Mouse (Mus musculus): Measurements from ENCODE around the gene Scarb1.

Gene Scarb1

DNA sequence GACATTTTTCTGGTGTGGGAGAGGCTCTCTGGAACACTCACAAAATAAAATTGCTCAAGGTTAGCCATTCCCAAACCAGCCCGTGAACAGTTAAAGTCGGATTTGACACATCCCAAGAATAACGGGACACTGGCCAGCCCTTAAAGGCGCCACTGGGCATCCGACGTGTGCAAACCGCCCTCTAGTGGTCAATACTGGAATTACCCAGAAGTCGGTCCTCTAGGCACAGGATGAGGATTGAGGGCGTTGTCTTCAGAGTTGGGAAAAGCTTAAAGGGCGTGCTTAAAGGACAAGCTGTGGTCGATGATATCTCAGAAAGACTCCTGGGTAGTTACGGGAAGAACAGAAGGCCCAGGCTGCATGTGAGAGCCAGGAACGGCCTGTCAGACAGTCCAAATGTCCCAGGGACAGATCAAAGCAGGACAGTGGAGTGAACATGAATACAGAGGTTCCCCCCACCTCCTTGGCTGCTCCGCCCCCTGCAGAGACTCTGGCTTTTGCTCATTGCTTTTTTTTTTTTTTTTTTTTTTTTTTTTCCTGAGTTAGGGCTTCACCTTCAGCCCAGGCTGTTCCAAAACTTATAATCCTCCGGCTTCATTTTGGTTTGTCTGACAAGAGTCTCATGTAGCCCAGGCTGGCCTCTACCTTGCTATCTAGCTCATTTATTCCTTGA lies 69.2 kb downstream of the Scarb1 start:
- peak; percentile 78 to 90 for DNase-seq (ENCODE audit: low spot score in 2 of 2)

DNA sequence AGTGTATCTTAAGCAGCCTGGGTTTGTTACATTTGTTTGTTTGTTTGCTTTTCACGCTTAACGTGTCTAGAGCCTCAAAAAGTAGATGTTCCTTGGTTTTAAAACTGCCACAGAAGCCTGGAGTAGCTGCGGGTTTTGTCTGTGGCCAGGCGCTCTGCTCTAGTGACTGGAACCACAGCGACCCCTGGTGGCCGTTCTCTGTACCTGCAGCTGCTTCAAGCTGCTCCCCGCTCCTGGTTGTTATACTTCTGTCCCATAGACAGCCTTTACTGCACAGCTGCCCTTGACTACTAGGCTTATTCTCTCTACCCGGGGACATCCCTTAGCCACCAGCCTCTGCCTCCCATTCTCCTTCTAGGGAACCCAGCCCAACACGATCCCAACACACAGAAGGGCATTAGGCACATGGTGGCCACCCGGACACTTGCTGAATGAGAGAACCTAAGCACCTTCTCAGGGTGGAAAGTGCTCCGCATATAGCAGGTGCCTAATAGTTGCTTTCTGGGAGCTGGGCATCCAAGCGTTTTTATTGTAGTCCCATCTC lies 70.2 kb downstream of the Scarb1 start:
- peak in 1 of 2 experiments; percentile 51 for DNase-seq (ENCODE audit: low spot score in 2 of 2)

- no peak for DNase-seq (ENCODE audit: low spot score in 2 of 2)
Observed at GRCm38 (mm10) chr5:125269836-125270235, 71.1 kb downstream of the Scarb1 start.

GRCm38 (mm10) chr5:125269399-125269798 lies 71.5 kb downstream of the Scarb1 start:
- DNase-seq (ENCODE audit: low spot score in 2 of 2): no peak

GRCm38 (mm10) chr5:125268033-125268765 lies 72.7 kb downstream of the Scarb1 start:
- peak; percentile 56 to 86 for DNase-seq (ENCODE audit: low spot score in 2 of 2)

DNA sequence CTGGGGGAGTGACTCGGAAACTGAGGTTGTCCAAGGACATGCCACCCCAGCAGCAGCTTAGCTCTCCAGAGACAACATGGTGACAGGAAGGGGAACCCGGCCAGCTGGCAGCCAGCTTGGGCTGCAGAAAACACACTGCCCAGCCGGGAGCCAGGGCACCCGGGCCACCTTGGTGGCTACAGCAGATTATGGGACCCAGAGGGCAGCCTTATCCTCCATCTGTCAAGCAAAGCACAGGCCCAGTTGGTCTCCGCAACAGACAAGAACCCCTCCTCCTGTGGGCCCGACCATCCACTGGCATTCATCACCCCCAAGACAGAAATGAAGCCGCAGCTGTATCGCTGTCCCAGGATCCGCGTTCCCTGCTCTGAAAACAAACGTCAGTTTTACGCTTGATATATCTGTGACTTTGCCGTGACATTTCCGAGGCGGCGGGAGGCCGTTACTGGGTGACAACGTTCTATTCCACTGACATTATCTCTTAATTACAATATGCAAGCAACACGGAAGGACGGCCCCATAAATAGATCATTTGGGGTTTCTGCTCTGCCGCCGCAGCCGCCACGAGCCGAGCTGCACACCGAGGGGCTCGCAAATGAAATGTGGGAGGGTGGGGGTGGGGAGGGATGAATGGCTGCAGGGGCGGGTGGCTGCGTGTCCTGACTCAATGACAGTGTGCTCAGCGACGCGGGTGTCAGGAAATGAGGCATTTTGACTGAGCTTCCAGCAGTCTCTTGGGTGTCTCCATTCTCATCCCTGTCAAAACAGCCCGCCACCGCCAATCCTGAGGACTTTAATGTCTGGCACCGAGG lies 73.5 kb downstream of the Scarb1 start:
- DNase-seq (ENCODE audit: low spot score in 2 of 2): peak in 1 of 2 experiments; percentile 43

- DNase-seq (ENCODE audit: low spot score in 2 of 2): no peak
Observed at GRCm38 (mm10) chr5:125266128-125266527, 74.8 kb downstream of the Scarb1 start.

DNA sequence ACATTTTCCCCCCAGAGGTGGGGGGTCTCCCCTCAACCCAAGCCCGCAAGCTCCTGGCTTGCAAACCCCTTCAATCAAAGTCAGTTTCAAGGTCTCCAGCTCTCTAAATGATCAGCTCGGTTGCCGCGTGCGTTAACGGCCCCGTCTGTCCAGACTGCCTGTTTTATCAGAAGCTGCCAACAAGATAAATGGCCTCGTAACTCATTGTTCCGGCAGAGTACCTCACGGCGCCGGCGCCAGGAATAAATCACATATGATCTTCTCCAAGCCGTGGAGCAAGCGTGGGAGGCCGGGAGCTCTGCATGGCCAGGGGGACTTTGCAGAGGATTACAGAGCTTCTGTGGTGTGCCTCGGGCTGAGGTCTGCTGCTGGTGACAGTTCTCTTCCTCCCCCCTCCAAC lies 76.2 kb downstream of the Scarb1 start:
- DNase-seq (ENCODE audit: low spot score in 2 of 2): peak in 1 of 2 experiments; percentile 47

GRCm38 (mm10) chr5:125262578-125262977 lies 78.3 kb downstream of the Scarb1 start:
- no peak for DNase-seq (ENCODE audit: low spot score in 2 of 2)

DNA sequence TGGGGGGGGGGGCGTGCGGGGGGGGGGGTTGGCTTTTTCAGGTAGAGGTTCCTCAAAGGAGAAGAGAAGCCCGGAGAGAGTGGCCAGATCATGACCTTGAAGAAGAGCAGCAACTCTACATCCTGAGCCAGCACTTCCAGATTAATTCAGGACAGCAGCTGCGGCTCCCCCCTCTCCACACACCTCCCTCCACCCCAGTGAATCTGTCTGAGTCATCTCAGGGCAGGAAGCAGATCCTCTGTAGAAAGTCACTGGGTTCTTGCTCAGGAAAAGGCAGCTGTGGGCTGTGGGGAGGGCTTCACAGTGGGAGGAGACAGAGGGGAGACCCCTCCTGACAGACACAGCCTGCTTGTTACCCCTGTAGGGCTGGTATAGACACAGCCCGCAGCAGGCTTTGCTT lies 87.0 kb downstream of the Scarb1 start:
- DNase-seq (ENCODE audit: low spot score in 2 of 2): no peak

DNA sequence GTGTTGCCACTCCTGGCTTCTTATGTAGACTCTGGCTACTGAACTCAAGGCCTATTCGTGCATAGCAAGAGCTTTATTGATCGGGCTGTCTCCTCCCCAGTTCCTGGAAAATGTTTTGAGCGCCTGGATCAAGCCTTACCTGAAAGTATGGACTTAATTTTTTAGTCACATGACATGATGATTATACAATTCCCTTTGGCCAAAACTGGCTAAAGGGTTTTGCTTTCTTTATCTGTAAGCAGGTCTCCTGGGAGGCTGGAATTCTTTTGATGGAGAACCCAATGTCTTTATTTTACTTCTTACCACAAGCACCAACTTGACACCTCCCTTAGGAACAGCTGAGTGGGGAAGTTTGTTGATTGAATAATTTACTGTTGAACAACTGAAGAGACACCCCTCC lies 87.4 kb downstream of the Scarb1 start:
- no peak for DNase-seq (ENCODE audit: low spot score in 2 of 2)

DNA sequence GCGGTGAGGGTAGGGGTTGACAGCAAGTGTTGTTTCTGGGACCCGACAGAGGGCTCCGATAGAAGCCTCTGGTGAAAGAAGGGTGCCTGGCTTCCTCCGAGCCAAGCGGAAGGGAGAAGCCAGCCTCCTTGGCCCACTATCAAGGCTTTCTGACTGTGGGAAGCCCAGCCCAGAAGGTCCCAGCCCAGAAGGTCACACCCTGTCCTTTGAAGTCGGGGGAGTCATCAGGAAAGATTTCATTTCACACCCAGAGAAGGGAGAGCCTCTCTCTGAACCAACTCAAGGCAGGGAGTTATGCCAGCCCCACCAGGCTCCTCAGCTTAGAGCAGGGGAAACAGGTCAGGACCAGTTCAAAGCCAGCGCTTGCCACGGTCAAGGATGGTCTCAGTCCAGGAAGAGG lies 88.2 kb downstream of the Scarb1 start:
- peak; percentile 68 to 75 for DNase-seq (ENCODE audit: low spot score in 2 of 2)

DNA sequence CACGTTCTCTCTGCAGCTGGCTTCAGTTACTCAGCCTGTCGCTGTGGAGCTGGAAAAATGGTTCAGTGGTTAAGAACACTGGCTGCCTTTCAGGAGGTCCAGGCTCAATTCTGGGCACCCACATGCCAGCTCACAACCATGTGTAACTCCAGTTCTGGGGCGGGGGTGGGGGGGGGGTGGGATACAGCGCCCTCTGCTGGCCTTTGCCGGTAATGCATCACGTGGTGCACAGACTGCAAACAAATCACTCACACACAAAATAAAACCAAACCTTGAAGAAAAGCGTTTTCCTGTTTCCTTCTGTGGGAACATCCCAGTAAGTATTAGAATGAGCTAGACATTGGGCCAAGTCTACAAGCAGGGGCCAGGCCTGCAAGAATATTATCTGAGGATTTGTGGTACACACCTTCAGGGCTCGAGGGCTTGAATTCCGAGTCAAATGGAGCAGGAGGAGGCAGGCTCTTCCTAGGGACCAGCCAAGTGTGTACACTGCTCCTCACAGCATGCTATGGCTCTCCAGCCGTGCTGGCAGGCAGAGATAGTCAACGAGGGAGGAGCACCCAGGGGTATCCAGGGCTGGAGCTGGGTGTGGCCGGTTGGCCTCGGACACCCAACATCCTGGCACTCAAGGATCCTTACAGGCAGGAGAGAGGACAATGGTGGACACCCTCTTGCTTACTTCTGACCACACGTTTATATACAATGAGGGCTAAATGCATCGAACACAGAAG lies 88.8 kb downstream of the Scarb1 start:
- DNase-seq (ENCODE audit: low spot score in 2 of 2): no peak

- DNase-seq (ENCODE audit: low spot score in 2 of 2): no peak
Observed at GRCm38 (mm10) chr5:125249187-125249586, 91.7 kb downstream of the Scarb1 start.

DNA sequence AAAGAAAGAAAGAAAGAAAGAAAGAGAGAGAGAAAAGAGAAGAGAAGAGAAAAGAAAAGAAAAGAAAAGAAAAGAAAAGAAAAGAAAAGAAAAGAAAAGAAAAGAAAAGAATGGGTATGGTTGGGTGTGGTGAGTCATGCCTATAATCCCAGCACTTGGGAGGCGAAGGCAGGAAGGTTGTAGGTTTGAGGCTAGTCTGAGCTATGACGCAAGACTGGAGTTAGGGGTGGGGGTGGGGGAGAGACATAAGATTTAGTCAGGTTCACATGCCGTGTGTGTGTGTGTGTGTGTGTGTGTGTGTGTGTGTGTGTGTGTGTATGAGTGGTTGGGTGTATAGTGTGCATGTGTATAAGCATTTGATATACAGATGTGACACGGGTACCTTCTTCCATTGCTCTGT lies 94.2 kb downstream of the Scarb1 start:
- DNase-seq (ENCODE audit: low spot score in 2 of 2): no peak

GRCm38 (mm10) chr5:125245534-125246151 lies 95.3 kb downstream of the Scarb1 start:
- DNase-seq (ENCODE audit: low spot score in 2 of 2): no peak

- DNase-seq (ENCODE audit: low spot score in 2 of 2): no peak
Observed at GRCm38 (mm10) chr5:125244825-125245533, 95.9 kb downstream of the Scarb1 start.

DNA sequence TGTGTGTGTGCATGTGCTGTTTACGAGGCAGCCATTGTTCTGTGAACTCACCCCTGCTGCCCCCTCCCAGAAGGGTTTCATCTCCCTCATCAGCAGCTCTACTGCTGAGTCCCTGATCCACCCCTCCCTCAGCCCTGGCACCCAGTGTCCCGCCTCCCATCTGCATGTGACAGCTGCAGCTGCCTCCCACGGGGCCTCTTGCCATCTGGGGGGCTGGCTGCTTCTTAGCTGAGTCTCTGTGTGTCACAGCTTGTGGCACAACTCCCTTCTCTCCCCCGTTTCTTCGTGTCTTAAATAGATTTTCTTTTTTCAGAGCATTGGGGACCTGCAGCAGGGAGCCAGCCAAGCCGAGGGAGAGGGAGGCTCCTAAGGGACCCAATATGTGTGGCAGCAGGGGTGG lies 97.0 kb downstream of the Scarb1 start:
- no peak for DNase-seq (ENCODE audit: low spot score in 2 of 2)

- DNase-seq (ENCODE audit: low spot score in 2 of 2): no peak
Observed at GRCm38 (mm10) chr5:125242111-125242510, 98.8 kb downstream of the Scarb1 start.

GRCm38 (mm10) chr5:125241627-125242026 lies 99.3 kb downstream of the Scarb1 start:
- no peak for DNase-seq (ENCODE audit: low spot score in 2 of 2)
